Mouse (Mus musculus): ENCODE results near the gene Ufd1. TPM values are rescaled to one million over a fixed set of nuclear protein-coding genes. Genes with fewer than 3 reads are reported as not detected.
"Not testable (repeated sequence)": the region's sequence is repeated elsewhere in the genome, so short reads cannot be mapped to it uniquely, and the experiment has no call there.

Gene Ufd1
- total RNA-seq, 2 experiments from 2014 or later = 98.4 to 121 TPM

DNA sequence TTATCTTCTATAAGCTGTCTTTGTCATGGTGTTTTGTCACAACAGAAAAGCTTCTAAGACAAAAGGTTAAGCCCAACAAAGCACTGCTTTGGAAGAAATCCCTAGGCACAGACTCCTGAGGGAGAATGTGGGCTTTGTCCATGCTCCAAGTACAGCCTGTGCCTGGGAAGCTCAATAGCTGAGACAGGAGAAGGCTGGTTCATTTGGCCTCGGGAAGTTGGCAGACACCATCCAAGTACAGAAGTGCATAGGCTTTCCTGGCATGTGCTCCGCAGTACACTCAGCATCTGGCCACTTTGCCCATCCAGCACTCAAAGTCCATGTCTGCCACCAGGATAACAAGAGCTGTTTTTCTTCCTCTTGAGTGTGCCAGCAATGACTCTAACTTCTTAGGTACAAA, 5.8 kb upstream of the Ufd1 start:
- peak in 1 of 2 experiments; percentile 14 for DNase-seq (ENCODE audit: low spot score in 2 of 2)

DNA sequence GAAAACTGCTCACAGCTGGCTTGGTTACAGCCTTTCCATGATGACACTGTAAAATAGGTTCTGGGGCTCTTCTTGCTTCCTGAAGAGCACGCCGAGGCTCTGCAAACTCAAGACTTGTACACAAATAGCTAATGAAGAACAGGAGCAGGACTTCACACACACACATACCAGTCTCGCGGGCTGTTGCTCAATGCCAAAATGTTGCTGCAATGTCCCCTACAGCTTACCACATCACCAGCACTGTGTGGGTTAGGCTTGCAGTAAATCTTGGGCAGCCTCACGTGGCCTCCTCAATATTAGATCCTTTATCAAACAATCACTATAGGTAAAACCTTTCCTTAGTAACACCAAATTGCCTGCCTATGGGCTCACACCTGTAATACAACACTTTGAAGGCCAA, 2.6 kb upstream of the Ufd1 start:
- no peak for DNase-seq (ENCODE audit: low spot score in 2 of 2)

DNA sequence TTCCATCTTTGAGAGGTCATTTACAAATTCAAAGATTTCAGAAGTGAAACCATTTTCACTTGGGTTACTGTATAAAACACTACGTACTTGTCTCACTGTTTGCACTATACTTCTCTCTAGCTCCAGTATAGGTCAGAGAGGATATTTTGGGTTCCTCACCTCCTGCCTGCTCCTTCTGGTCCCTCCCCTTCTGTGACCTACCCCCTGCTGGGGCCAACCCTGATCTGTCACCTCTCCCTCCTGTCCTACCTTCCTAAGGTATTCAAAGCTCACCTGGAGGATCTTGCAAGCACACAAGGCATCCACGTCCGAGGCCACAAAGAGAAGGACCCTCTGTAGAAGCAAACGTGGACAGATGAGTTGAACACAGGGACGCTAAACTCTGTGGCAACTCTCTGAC, 547 bp upstream of the Ufd1 start:
- no peak for DNase-seq (ENCODE audit: low spot score in 2 of 2)

GRCm38 (mm10) chr16:18812385-18812910, 869 bp downstream of the Ufd1 start:
- DNase-seq (ENCODE audit: low spot score in 2 of 2) = no peak

DNA sequence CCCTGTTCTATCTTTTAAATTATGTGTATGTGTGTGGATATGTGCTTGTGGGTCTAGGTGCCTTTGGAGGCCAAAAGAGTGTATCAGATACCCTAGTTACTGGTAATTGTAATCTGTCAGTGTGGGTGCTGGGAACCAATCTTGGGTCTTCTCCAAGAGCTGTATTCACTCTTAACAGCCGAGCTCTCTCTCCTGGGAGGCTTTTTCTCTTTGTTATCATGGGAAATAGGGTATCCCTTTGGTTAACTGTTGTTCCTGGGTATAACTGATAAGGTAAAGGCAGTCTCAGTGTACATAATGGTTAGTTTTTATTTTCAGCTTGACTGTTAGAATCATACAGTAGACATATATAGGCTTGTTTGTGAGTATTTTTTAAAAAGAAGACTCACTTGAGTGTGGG, 10.8 kb downstream of the Ufd1 start:
- no peak for DNase-seq (ENCODE audit: low spot score in 2 of 2)

DNA sequence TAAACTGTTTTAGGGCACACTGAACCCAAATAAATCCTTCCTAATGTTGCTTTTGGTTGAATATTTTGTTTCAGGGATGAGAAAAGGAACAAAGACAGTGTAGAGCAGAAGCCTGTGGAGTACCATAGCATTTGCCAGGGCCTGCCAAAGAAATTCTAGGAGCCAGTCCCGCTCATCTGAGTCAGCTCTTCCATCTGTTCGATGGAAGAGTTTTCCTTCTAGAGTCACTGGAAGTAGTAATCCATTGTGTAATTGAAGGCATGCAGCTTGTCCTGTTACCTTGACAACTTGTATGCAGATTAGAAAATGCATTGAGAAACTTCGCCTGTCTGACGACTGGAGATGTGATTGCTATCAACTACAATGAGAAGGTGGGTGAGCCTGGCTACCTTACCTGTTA, 11.3 kb downstream of the Ufd1 start:
- DNase-seq (ENCODE audit: low spot score in 2 of 2) = no peak

DNA sequence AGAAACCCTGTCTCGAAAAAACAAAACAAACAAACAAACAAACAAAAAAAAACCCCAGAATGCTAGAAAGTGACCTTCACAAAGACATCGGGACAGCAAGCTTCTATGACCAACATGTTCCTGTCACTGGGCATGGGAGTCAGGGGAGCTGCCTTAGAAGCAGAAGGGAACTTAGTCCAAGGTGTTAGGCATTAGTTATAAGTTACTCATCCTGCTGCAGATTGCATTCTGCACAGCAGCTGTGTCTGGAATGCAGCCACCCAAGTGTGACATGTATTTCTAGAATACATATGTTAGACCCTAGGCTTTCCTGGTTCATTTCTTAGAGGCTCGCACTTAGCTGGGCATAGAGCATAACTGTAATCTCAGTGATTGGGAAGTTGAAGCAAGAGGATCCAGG, 17.1 kb downstream of the Ufd1 start:
- no peak for DNase-seq (ENCODE audit: low spot score in 2 of 2)

- DNase-seq (ENCODE audit: low spot score in 2 of 2) = no peak
Measured at GRCm38 (mm10) chr16:18829102-18829501, 17.5 kb downstream of the Ufd1 start.

GRCm38 (mm10) chr16:18833486-18833885, 21.9 kb downstream of the Ufd1 start:
- no peak for DNase-seq (ENCODE audit: low spot score in 2 of 2)

DNA sequence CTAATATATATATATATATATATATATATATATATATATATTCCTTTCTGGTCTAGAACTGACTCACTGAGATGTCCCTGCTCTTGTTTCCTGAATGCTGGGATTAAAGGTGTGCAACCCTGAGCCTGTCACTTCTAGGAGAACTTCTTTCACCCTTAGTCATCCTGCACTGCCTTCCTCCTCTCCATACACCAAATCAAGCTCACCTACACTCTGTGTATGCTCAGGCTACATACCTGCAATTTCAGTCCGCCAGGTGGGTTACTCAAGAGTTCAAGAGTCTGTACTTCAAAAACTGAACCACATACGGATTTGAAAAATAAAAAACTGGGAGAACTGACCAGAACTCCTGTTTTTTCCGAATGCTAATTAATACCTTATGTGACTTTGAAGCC, 24.5 kb downstream of the Ufd1 start:
- DNase-seq (ENCODE audit: low spot score in 2 of 2) = no peak

- DNase-seq (ENCODE audit: low spot score in 2 of 2) = peak; percentile 90
Measured at GRCm38 (mm10) chr16:18836468-18837208, 25.1 kb downstream of the Ufd1 start, which contains the start of the genes 2510002D24Rik and Gm28539. 2510002D24Rik (plus strand) TSS chr16:18836578. Gm28539 (plus strand) TSS chr16:18836584.

DNA sequence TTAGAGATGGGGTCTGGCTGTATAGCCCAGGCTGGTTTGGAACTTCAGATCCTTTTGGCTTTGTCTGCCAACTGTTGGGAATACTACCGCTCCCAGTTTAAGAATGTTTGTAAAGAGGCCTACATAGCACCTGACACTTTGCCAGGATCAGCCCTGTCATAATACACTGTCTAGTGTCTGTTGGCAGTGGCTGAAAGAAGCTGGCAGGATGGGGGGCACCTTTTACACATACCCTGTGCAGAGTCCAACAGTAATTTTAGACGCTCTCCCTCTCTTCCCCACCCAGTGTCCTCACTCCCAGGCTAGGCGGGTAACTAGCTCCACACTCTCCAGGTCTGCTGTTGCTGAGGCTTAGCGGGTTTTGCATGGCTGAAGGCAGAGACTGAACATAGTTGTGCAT, 26.8 kb downstream of the Ufd1 start:
- no peak for DNase-seq (ENCODE audit: low spot score in 2 of 2)

GRCm38 (mm10) chr16:18846301-18846820, 34.8 kb downstream of the Ufd1 start:
- no peak for DNase-seq (ENCODE audit: low spot score in 2 of 2)

DNA sequence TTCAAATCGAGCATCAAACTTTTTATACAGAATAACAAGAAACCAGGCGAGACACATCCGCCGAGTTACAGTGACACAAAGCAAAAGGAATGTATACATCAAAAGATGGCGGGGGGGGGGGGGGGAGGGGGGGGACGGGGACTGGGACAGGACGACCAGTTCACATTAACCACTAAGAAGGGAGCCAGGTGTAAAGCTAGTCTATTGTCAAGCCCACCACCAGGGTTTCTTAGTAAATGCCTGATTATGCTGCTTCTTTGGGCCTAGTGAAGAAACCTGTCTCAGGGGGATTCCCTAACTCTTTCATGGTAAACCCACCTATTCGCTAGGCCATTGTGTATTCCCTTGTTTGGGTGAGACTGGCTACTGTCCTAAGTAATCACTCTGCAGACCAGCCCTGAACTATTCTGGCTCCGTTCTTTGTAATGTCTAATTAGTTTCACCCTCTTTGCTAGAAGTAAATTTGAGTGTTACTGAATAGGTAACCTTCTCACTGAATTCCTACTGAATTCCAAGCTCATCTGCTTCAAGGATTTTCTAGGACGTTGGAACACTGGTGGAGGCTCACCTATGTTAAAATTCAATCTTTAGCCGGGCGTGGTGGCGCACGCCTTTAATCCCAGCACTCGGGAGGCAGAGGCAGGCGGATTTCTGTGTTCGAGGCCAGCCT, 38.1 kb downstream of the Ufd1 start:
- not testable (repeated sequence) for DNase-seq (ENCODE audit: low spot score in 2 of 2)

- peak in 1 of 2 experiments; percentile 22 for DNase-seq (ENCODE audit: low spot score in 2 of 2)
Measured at GRCm38 (mm10) chr16:18858551-18858950, 47.0 kb downstream of the Ufd1 start.

GRCm38 (mm10) chr16:18860186-18860585, 48.6 kb downstream of the Ufd1 start:
- peak; percentile 28 to 30 for DNase-seq (ENCODE audit: low spot score in 2 of 2)

DNA sequence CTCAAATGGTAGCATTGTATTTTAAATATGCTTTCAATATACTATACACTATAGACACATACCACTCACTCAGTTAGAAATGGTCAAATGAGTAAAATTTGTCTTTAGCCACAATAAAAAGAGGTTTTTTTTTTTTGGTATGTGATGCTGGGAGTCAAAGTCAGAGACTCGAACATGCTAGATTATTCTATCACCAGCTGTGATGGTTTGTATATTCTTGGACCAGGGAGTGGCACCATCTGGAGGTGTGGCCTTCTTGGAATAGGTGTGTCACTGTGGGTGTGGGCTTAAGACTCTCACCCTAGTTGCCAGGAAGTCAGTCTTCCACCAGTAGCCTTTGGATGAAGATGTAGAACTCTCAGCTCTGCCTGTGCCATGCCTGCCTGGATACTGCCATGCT, 58.9 kb downstream of the Ufd1 start:
- not testable (repeated sequence) for DNase-seq (ENCODE audit: low spot score in 2 of 2)

- DNase-seq (ENCODE audit: low spot score in 2 of 2) = no peak
Measured at GRCm38 (mm10) chr16:18876091-18876441, 64.5 kb downstream of the Ufd1 start.

GRCm38 (mm10) chr16:18876442-18877308, 65.1 kb downstream of the Ufd1 start, which contains the start of the genes Mrpl40 and Hira:
Mrpl40 (minus strand) TSS chr16:18876862.
Hira (plus strand) TSS chr16:18877037.
- DNase-seq (ENCODE audit: low spot score in 2 of 2) = peak; percentile 93 to 94

GRCm38 (mm10) chr16:18877386-18878090, 66.0 kb downstream of the Ufd1 start:
- peak in 1 of 2 experiments; percentile 36 for DNase-seq (ENCODE audit: low spot score in 2 of 2)

Data from adrenal gland, adult 18-20 months (tissue).